Mouse (Mus musculus): ENCODE data around the gene Rpain. TPM values are rescaled to one million over a fixed set of nuclear protein-coding genes. Genes with fewer than 3 reads are reported as not detected.

Gene Rpain
- polyA plus RNA-seq, 1 experiment from 2014 or later, result 80.1 TPM

DNA sequence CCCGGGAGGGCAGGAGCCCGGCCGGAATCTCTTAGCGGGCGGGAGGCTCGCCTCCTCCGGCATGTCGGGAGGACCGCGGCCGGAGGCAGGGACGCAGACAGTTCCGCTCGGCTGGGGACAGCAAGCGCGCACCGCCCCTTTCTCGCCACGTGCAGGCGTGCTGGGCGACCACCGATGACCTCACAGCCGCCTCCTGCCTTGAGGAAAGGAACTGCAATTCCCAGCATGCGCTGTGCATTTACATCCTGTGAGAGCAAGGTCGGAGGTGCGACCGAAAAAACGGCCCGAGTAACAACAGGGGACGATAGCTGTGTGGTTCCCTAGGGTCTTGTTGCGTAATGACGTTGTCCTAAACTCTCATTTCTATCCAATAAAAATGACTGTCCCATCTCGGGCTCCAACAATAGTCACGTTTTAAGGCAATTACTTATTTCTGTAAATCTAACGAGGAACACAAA, 34.3 kb downstream of the Rpain start, which contains the start of gene Dhx33:
Gene Dhx33, minus strand, starts transcription at position 122 of the 458 bp plus-strand sequence.
- whole genome bisulfite sequencing, result under 1% methylated on average over 35 of the region's 35 CpGs
- peaks cover 34% of the 10 kb centered on the region for H3K36me3 ChIP-seq
- peak within 1 kb of the TSS; percentile 93 for H3K4me3 ChIP-seq
- ATAC-seq (ENCODE audit: low FRiP score, low read depth), result peak; percentile 99
- peaks cover 13% of the 10 kb centered on the region for H3K4me1 ChIP-seq
- no peaks in the 10 kb centered on the region for H3K27me3 ChIP-seq
- H3K4me2 ChIP-seq (replicated peaks), result peak within 1 kb of the TSS; percentile 91
- peak within 1 kb of the TSS; percentile 80 for H3K9ac ChIP-seq
- peak within 1 kb of the TSS; percentile 70; the same call in 1 of the 2 replicates for H3K27ac ChIP-seq
- H3K9me3 ChIP-seq, result no peaks in the 10 kb centered on the region

DNA sequence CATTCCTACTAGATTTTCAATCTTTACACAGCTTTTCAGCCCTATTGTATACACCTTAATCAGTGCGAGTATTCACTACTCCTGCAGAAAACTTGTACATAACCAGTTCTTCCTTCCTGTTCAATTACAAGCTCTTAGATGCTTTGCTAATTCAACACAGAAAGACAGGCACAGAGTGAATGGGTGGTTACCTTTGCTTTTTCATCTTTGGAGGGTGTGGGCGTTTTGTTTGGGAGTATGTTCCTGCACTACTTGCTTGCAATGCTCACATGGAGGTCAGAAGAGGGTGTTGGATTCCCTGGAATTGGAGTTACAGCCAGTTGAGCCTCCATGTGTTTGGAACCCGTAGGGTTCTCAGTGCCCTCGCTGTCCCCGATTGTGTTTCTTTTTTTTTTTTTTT, 35.0 kb downstream of the Rpain start:
- H3K27ac ChIP-seq, result no peak overlapping the region
- H3K4me2 ChIP-seq (replicated peaks), result peak overlapping the region; percentile 51
- no peaks in the 10 kb centered on the region for H3K27me3 ChIP-seq
- H3K9ac ChIP-seq, result no peak overlapping the region
- H3K4me3 ChIP-seq, result peak overlapping the region; percentile 93; the same call in 1 of the 2 replicates
- no peak for ATAC-seq (ENCODE audit: low FRiP score, low read depth)
- H3K4me1 ChIP-seq, result peaks cover 13% of the 10 kb centered on the region
- peaks cover 34% of the 10 kb centered on the region for H3K36me3 ChIP-seq
- 60% methylated on average over 5 of the region's 5 CpGs for WGBS
- H3K9me3 ChIP-seq, result no peaks in the 10 kb centered on the region

DNA sequence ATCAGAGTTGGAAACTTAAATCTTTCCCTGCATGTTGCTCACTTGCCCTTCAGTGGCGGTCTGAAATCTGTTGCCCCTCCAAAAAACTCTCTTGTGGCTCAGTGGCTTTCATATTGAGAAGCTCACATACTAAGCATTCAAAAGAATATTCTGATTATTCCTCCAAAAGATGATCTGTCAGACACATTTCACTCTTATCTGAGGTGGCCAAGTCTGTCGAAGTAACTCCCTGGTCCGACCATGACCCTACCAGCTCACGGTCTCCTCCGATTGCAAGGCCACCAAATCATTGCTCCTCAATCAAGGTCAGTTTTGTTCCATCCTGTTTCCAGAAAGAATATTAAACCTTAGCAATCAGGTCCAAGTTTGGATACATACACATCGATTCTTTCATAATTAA, 37.0 kb downstream of the Rpain start:
- Histone ChIP-seq H3K4me2 (replicated peaks) (no peak overlapping the region), H3K27ac (no peak overlapping the region), H3K9me3 (no peaks in the 10 kb centered on the region), H3K27me3 (no peaks in the 10 kb centered on the region), H3K4me3 (no peak overlapping the region), H3K4me1 (peaks cover 13% of the 10 kb centered on the region), H3K36me3 (peaks cover 40% of the 10 kb centered on the region), H3K9ac (no peak overlapping the region)
- ATAC-seq (ENCODE audit: low FRiP score, low read depth), result no peak
- WGBS, result 94% methylated on average over 6 of the region's 6 CpGs

DNA sequence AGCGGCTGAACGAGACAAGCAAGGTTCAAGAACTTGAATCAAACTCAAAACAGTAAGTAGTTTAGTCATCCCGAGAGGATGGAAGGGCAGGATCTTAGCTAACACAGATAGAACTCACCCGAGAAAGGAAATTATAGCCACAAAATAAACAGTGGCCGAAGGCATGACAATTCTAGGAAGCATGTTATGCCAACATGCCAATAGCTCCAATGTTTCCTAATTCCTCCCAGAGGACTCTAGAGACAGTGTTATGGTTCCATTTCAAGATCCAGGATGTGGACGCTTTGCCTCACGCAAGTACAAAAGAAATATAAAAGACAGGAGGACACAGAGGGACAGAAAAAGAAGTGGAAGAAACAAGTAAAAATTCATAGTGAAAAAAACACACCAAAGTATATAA, 37.8 kb downstream of the Rpain start:
- Histone ChIP-seq H3K36me3 (peaks cover 48% of the 10 kb centered on the region), H3K9ac (no peak overlapping the region), H3K27ac (no peak overlapping the region), H3K4me3 (no peak overlapping the region), H3K9me3 (no peaks in the 10 kb centered on the region), H3K4me2 (replicated peaks) (no peak overlapping the region), H3K4me1 (peaks cover 5% of the 10 kb centered on the region), H3K27me3 (no peaks in the 10 kb centered on the region)
- WGBS, result 90% methylated on average over 7 of the region's 7 CpGs
- ATAC-seq (ENCODE audit: low FRiP score, low read depth), result no peak

DNA sequence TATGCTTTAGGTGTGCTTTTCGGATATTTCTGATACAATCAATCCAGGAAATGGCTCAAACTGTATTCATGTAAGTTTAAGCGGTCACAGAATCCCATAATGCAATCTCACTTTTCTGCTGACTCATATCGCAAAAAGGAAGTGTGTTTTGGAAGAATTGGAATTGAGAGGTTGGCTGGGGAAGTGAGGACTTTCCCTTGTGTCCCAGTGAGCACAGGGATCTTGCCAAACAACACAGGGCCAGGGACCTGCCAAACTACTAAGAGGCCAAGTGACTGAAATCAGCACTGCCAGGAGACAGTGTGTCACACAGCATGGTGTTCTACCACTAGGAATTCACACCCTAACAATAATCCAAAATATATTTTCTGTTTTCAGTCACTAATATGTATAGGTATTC, 38.3 kb downstream of the Rpain start:
- H3K9ac ChIP-seq, result no peak overlapping the region
- WGBS, result 92% methylated on average over 3 of the region's 3 CpGs
- H3K27ac ChIP-seq, result no peak overlapping the region
- no peak overlapping the region for H3K4me2 ChIP-seq (replicated peaks)
- peaks cover under 1% of the 10 kb centered on the region; the same call in 1 of the 2 replicates for H3K4me1 ChIP-seq
- no peaks in the 10 kb centered on the region for H3K27me3 ChIP-seq
- H3K9me3 ChIP-seq, result no peaks in the 10 kb centered on the region
- ATAC-seq (ENCODE audit: low FRiP score, low read depth), result no peak
- peaks cover 50% of the 10 kb centered on the region for H3K36me3 ChIP-seq
- H3K4me3 ChIP-seq, result no peak overlapping the region

DNA sequence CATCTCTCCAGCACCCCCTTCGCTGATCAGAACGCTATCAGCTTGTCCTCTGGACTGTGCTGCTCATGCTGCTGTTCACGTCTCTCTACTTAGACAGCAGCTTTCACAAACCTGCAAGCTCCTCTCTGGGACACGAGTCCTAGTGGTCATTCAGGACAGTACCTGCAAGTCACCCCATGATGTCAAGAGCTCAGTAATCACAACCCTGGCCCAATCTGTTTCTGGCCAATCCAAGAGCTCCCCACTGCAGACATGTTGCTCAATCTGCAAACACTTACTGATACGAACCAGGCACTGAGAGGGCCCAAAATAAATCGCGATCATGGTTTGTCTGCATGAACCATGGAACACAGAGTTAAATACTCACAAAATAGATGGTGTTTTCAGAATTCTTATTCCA, 42.7 kb downstream of the Rpain start:
- ATAC-seq (ENCODE audit: low FRiP score, low read depth), result no peak

GRCm38 (mm10) chr11:71017051-71017450, 47.0 kb downstream of the Rpain start:
- Histone ChIP-seq H3K9me3 (no peaks in the 10 kb centered on the region), H3K4me2 (replicated peaks) (no peak overlapping the region), H3K27ac (no peak overlapping the region), H3K4me3 (no peak overlapping the region), H3K27me3 (no peaks in the 10 kb centered on the region), H3K36me3 (peaks cover 27% of the 10 kb centered on the region), H3K9ac (no peak overlapping the region), H3K4me1 (peaks cover 26% of the 10 kb centered on the region)
- WGBS, result 94% methylated on average over 1 of the region's 1 CpGs
- ATAC-seq (ENCODE audit: low FRiP score, low read depth), result no peak

More for the DNA sequence above, 42.7 kb downstream of the Rpain start:
- no peaks in the 10 kb centered on the region for H3K9me3 ChIP-seq
- no peaks in the 10 kb centered on the region for H3K27me3 ChIP-seq
- H3K9ac ChIP-seq, result no peak overlapping the region
- H3K4me3 ChIP-seq, result no peak overlapping the region
- H3K27ac ChIP-seq, result no peak overlapping the region
- H3K36me3 ChIP-seq, result peaks cover 58% of the 10 kb centered on the region
- H3K4me2 ChIP-seq (replicated peaks), result no peak overlapping the region
- 94% methylated on average over 7 of the region's 7 CpGs for WGBS
- peaks cover 6% of the 10 kb centered on the region for H3K4me1 ChIP-seq

DNA sequence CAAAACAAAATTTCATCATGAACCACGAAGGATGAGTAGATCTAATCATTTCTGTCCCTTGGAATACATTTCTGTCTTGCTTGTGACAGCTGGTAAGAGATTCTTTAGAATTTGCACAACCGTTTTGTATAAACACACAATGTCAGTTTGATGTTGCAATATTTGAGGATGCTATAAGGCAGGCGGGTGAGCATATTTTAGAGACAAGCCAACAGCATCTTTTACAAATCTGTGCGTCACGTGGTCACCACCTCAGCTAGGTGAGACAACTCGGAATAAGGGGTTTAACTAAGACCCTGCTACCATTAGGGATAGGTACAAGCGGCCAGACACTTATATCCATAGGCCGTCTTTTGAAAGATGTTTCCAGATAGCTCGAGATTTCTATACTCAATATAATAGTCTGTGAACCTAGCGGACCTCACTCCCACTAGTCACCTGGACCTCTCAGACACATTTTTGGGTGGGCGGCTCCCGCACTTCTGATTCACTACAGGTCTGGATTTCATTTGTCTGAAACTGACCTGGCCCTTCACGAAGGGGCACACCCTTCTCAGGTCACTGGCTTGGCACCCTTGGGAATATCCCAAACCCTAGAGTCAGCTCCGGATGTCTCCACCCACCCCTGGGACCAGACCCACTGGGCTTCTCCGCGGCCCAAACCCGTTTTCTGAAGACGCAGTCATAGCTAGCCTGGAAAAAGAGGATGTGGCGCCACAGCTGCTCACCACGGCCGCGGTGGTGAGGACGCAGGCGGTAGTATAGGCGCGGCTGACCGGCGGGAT, 48.6 kb downstream of the Rpain start:
- Histone ChIP-seq H3K27me3 (no peaks in the 10 kb centered on the region), H3K36me3 (peaks cover 29% of the 10 kb centered on the region), H3K4me1 (peaks cover 26% of the 10 kb centered on the region), H3K4me2 (replicated peaks) (peak overlapping the region; percentile 81), H3K9ac (peak overlapping the region; percentile 89), H3K27ac (peak overlapping the region; percentile 70; the same call in 1 of the 2 replicates), H3K4me3 (peak overlapping the region; percentile 91), H3K9me3 (no peaks in the 10 kb centered on the region)
- WGBS, result 5% methylated on average over 28 of the region's 28 CpGs
- ATAC-seq (ENCODE audit: low FRiP score, low read depth), result peak; percentile 9

DNA sequence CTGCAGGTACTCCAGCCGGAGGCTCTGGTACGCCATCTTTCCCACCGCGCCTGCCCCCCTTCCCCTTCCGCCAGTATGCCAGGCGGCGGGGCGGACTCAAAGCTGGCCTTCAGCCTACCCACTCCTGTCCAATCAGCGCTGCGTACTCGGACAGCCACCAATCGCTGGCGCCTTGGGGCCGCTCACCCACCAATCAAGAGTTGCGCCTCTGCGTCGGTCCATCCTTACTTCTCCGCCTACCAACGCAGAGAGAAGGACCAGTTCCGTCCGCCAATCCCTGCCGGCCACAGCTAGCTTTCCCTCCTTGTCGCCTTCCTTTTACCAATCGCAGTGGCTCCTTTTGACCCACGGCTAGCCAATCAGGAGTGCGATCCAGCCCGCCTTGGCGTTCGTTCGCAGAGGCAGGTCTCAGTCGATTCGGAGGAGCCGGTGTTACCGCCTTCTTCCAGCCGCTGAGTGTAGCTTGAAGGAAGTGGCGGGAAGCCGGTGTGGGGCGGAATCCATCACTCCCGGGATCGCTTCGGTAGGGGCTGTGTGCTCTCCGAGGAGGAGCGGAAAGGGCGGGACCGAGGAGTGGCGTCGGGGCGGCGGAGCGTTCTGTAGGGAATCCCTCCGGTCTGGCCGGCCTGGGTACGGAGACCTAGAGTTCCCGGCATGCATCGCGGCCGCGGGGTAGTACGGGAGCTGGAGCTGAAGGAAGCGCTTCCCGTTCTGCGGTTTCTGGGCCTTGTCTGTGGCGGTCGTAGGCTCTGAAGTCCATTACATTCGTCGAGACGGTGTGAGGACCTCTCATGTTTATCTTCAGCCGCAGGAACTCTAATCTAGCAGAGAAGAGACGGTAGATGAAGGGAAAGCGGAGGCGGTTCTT, 49.4 kb downstream of the Rpain start, which contains the start of the genes Mis12 and Derl2:
Gene Mis12, plus strand, starts transcription at position 411 of the 868 bp plus-strand sequence.
Gene Derl2, minus strand, starts transcription at position 641 of the 868 bp plus-strand sequence.
- ATAC-seq (ENCODE audit: low FRiP score, low read depth), result peak; percentile 100
- peaks cover 26% of the 10 kb centered on the region for H3K4me1 ChIP-seq
- H3K27me3 ChIP-seq, result no peaks in the 10 kb centered on the region
- no peaks in the 10 kb centered on the region for H3K9me3 ChIP-seq
- under 1% methylated on average over 62 of the region's 71 CpGs for WGBS
- H3K4me3 ChIP-seq, result peak within 1 kb of the TSS; percentile 91
- H3K4me2 ChIP-seq (replicated peaks), result peak within 1 kb of the TSS; percentile 92
- peak within 1 kb of the TSS; percentile 92 for H3K27ac ChIP-seq
- peaks cover 28% of the 10 kb centered on the region for H3K36me3 ChIP-seq
- H3K9ac ChIP-seq, result peak within 1 kb of the TSS; percentile 89
